Mouse (Mus musculus) neural tube, embryonic 13.5 days (tissue): ENCODE measurements at regions not wholly inside any gene's neighbourhood (a gene's known extent, or its start where the extent isn't known, plus 50 kb on each side); places are given as distances from the start of the nearest gene placed in this dataset.

Experiments
- ATAC-seq: fragments of 200-750 bp; cut with Nextera tagmentation; 2 replicates; pipeline ENCODE4 v1.8.0; 2017; ENCODE audit warnings: low read depth, mild to moderate bottlenecking, moderate TSS enrichment, moderate library complexity
- H3K27ac ChIP-seq: fragments of 300-500 bp; sonication (generic); replicated peaks from 2 replicates; pipeline ENCODE4 v1.5.1; 2015; ENCODE audit warnings: moderate library complexity, mild to moderate bottlenecking, inconsistent platforms
- H3K27me3 ChIP-seq: fragments of 300-500 bp; sonication (generic); 2 replicates; pipeline ENCODE4 v1.6.1; 2015; ENCODE audit warnings: mild to moderate bottlenecking, inconsistent platforms
- H3K36me3 ChIP-seq: fragments of 300-500 bp; sonication (generic); 2 replicates; pipeline ENCODE4 v1.6.1; 2015; ENCODE audit warnings: mild to moderate bottlenecking, inconsistent platforms
- H3K4me1 ChIP-seq: fragments of 300-500 bp; sonication (generic); replicated peaks from 2 replicates; pipeline ENCODE4 v1.6.1; 2015; ENCODE audit warnings: inconsistent platforms
- H3K4me2 ChIP-seq: fragments of 300-500 bp; sonication (generic); 2 replicates; pipeline ENCODE4 v1.6.1; 2015; ENCODE audit warnings: inconsistent platforms, mild to moderate bottlenecking, moderate library complexity
- H3K4me3 ChIP-seq: fragments of 300-500 bp; sonication (generic); 2 replicates; pipeline ENCODE4 v1.5.1; 2015; ENCODE audit warnings: mild to moderate bottlenecking, inconsistent platforms
- H3K9ac ChIP-seq: fragments of 300-500 bp; sonication (generic); 2 replicates; pipeline ENCODE4 v1.6.1; 2015; ENCODE audit warnings: moderate library complexity, mild to moderate bottlenecking, inconsistent platforms
- H3K9me3 ChIP-seq: fragments of 300-500 bp; sonication (generic); 2 replicates; pipeline ENCODE4 v1.6.1; 2016; ENCODE audit warnings: inconsistent platforms
- WGBS: fragments of 180-500 bp; shearing (Covaris S2); methylation state at CpG from one replicate; pipeline ENCODE4 v1.1.7; 2015; 5-methylcytosine and 5-hydroxymethylcytosine counted together

DNA sequence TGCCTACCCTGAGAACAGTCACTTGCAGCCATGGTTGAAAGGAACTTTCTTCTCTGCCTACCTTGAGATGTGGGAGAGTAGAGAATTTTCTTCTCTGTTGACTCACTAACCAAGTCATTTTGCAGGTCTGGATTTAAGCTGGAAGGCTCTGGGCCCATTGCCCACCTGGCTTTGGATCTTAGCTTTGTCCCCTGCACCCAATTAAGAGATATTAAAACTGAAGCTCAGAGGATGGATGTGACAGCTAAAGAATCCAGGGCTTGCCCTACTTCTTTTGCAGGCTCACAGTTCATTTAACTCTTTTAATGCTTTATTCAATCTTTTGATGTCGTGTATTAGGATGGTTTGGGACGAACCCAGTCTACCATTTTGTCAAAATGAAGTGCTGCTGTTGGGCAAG is 58.8 kb upstream of the Gnao1 start:
- Histone ChIP-seq H3K9me3 (no peaks in the 10 kb centered on the region), H3K27ac (no peak overlapping the region), H3K27me3 (no peaks in the 10 kb centered on the region), H3K4me3 (no peak overlapping the region), H3K4me1 (no peaks in the 10 kb centered on the region), H3K9ac (no peak overlapping the region), H3K36me3 (no peaks in the 10 kb centered on the region), H3K4me2 (no peak overlapping the region)
- 47% methylated on average over 2 of the region's 2 CpGs for WGBS
- no peak for ATAC-seq

DNA sequence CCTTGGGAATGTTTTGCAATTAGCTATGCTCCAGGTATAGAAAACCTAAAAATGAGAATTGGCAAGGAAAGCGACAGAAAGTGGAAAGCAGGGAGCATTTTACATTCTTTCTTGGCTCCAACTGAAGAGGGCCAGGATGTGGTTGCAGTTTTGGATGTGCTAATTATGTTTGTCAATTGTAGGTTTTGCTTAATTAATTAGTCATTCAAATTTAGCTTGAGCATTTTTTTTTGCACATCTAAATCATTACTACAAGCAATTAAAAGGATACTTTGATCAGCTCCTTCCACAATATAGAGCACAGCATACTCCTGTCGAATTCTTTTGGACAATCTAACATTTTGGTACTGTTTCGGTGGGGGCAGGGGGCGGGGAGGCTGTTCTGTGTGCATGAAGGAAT is 53.8 kb upstream of the Gnao1 start:
- Histone ChIP-seq H3K4me1 (peaks cover 9% of the 10 kb centered on the region; the same call in 1 of the 2 replicates), H3K4me3 (no peak overlapping the region), H3K4me2 (no peak overlapping the region), H3K27me3 (no peaks in the 10 kb centered on the region), H3K9ac (no peak overlapping the region), H3K27ac (no peak overlapping the region), H3K9me3 (no peaks in the 10 kb centered on the region), H3K36me3 (no peaks in the 10 kb centered on the region)
- no peak for ATAC-seq
- WGBS: 87% methylated on average over 4 of the region's 4 CpGs
